Mouse (Mus musculus) thymus, adult 18-20 months (tissue): ENCODE data around the gene Smpx.

ENCODE experiments used
- DNase-seq, 2 experiments: peaks; one replicate each; pipeline ENCODE4 v3.0.0; 2022; ENCODE audit warnings: mixed read lengths in 2 of 2

Smpx gene

GRCm38 (mm10) chrX:157698862-157699261 is at the start of gene Smpx:
Gene Smpx, plus strand, starts transcription at chrX:157698910.
- DNase-seq: no peak

DNA sequence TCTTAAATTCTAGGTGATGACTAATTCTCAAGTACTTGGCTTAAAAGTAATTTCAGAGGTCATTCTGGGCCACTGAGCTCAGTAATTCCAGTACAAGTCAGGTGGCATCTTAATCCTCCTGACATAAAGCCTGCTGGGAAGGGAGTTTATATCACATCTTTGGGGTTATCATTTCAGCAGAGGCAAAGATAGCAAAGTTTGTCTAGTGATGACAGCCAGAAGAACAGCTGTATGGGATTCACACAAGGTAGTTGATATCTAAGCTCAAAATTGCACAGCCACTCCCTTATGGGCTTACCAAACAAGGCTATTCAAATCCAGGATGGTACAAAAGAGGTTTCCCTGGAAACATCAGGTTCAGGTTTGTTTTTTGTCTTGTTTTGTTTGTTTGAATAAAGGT is 43.7 kb upstream of the Smpx start:
- no peak for DNase-seq

DNA sequence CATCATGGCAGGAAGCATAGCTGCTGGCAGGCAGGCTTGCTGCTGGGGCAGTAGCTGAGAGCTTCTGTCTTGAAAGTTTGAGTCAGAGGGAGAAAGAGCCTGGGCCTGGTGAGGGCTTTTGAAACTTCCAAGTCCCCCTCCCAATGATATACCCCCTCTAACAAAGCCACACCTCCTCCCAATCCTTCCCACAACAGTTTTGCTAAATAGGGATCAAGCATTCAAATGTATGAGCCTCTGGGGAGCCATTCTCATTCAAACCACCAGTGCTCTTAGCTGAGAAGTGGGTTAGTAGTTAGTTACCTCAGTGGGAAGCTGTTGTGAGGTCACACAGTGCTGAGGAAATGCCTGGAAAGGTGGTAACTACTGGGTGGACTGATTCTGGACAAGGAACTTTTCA is 41.4 kb upstream of the Smpx start:
- DNase-seq: no peak

DNA sequence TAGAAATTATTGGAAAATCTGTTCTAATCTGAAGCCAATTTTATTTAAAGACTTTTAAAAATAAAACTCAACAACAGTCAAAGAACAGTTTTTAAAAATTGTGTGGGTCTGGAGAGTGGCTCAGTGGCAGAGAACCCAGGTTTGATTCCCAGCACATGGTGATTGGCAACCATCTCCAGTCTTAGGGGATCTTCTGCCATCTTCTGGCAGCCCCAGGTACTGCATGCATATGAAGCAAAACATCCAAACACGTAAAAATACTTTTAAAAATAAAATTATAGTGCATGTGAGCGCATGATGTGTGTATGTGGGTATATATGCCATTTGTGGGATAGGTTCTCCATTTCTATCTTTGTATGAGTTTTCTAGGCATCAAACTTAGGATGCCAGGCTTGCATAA is 26.9 kb upstream of the Smpx start:
- DNase-seq: no peak

- DNase-seq: no peak
Measured at GRCm38 (mm10) chrX:157674667-157675350, 23.9 kb upstream of the Smpx start.

DNA sequence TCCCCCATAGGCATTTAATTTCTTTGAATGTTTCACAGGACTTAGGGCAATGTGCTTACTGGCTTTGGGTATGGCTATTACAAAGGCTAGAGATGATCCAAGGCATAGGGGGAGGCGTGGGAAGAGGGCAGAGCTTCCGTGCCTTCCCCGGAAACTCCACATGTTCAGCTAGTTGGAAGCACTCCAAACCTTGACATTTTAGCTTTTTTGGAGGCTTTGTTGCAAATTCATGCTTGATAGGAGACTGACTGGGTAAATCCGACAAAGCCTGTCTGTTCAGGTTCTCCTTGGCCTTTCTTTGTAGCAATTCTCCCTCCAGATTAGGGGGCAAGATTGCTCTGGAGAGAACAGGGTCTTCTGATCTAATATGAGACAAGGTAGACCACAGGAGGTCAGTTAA is 7.5 kb upstream of the Smpx start:
- DNase-seq: no peak

GRCm38 (mm10) chrX:157697591-157698135 is 1.0 kb upstream of the Smpx start:
- DNase-seq: no peak

DNA sequence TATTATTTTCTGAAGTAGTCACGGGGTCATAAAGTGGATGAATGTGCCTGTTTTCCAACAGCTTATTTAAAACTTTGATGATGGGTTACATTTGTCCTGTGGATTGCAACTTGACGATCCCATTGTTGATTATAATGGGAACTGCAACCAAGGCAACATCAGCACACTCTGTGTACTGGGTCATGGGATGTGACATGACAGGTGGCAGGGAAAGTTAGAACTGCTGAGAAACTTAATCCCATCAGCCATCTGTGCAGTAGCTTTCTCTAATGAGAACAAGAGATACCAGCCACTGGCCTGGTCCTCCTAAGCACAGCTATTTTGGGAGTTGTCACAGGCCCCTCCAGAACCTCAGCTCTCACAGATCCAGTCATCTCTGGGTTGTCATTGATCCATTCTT is 8.5 kb downstream of the Smpx start:
- no peak for DNase-seq

DNA sequence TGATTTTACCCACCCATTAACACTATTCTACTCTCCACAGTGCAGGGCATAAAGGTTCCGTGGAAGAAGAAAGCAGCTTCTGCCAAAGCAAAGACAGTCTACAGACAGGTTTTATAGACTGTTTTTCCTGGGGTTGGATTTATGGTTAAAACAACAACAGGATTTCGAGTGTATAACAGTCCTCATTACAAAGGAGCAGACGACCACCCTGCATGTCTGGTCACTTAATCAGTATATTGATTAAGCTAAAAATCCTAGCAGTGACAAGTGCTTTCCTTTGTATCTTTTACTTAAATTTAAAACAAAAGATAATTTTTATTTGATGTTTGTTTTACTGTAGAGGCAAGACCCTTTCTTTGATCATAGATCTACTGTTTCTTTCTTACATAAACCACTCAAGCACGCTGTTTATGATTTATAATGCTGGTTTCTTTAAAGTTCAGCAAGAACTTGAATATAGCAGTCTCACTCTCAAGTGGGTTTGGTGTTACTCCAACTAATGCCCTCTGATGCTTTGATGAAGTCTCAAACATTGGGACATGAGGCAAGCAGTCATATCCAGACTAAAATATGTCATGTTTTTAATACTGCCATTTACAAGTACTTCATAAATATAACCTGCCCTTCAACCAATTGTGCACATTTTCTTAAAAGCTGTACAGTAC is 10.0 kb downstream of the Smpx start:
- DNase-seq: no peak

DNA sequence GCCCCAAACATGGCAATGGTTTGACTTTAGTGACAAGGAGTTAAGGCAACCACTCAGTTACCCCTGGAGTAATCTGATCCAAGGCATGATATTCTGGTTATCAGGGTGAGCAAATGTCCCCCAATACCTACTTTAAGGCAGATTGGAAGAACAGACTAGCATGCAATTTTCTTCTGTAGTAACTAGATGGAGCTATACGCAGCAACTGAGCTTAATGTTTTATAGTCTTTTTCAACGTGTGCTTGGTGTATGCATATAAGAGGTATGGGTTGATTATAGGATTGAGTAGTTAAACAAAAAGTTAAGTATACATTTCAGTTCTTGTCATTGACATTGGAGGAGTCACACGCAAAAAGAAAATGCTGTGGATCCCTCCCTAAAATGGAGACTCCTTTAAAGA is 21.2 kb downstream of the Smpx start:
- no peak for DNase-seq

DNA sequence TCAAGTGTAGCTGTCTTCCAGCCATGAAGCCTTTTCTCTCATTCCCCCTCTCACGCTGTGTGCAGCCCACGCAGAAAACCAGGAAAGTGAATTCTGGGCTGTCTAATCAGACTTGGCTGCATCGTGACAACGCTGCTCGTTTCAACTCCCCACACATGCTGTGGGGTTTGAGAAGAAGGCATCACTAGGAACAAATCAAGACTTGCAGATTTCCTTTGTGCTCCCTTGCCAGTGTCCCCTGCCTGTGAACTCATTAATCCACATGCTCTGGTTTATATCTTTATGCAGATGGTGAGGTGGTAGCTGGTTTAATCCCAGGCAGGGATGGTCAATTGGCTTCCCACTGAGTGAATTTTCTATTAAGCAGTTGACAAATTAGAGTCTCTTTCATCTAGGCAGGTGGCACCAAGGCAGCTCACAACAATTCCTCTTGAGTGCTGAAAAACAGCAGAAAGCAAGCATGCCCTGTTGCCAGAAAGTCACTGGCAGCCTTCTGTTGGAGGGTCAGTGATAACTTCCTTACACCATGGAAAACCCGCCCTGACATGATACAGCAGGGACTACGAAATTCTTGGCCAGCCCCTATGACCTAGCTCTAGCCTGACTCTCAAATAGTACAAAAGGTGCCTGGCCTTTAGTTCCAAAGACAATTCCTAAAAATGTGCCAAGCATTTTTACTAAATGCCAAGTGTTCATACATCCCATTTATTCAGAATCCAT is 32.1 kb downstream of the Smpx start:
- no peak for DNase-seq

GRCm38 (mm10) chrX:157731658-157732314 is 33.1 kb downstream of the Smpx start:
- DNase-seq: peak in 1 of 2 experiments; percentile 4

DNA sequence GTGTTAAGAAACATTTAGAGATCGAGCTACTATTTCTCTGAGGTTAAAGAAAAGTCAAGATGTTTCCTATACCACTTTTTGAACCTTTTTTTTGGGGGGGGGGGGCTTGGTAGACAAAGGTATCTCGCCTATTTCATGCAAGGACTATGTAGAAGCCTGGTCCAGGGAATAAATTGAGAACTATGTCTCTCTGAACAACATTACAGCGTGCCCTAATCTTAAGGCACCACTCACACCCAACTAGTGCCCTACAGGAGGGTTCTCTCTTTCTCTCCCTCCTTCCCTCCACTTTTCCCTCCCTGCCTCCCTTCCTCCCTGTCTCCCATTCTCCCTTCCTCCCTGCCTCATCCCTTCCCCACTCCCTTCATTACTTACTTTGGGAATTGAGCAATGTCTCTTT is 33.6 kb downstream of the Smpx start:
- no peak for DNase-seq

- no peak for DNase-seq
Measured at GRCm38 (mm10) chrX:157733836-157734235, 35.1 kb downstream of the Smpx start.

DNA sequence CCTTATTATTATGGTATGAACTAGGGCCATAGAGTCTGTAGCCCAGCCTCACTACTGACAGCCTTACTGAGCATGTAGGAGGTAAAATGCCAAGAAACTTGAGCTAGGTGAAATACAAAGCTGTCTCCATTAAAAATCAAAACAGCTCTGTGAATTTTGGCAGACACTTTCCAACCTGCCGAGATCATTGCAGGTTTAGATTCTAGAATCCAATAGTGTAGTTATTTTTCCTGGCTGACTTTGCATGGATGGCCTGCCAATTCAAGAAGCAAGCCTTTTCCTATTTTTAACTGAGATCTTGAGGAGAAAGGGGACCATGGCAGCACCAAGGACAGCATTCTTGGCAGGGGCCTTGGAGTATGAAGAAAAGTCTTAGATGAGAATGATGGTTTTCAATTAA is 35.6 kb downstream of the Smpx start:
- no peak for DNase-seq

GRCm38 (mm10) chrX:157747815-157748544 is 49.3 kb downstream of the Smpx start:
- DNase-seq: no peak

- DNase-seq: no peak
Measured at GRCm38 (mm10) chrX:157754559-157754958, 55.8 kb downstream of the Smpx start.

GRCm38 (mm10) chrX:157762542-157762941 is 63.8 kb downstream of the Smpx start:
- DNase-seq: no peak

- DNase-seq: no peak
Measured at GRCm38 (mm10) chrX:157801669-157802068, 103.0 kb downstream of the Smpx start.
